Mouse (Mus musculus) gastrocnemius, postnatal 25 days (tissue): ENCODE results near the gene Elp5. TPM values are rescaled to one million over a fixed set of nuclear protein-coding genes. Genes with fewer than 3 reads are reported as not detected.

Experiments
- DNase-seq: peaks from one replicate; pipeline ENCODE4 v3.0.0; 2022
- total RNA-seq, 2 experiments: library from RNA; stranded (reverse); gene quantifications; 1 replicate in 1 of 2; 2 replicates in 1 of 2; pipeline ENCODE4 v1.2.3; 2021

Gene Elp5
- total RNA-seq, 2 experiments from 2014 or later, result 37.0 to 44.2 TPM

- DNase-seq, result no peak
These were observed 9.4 kb upstream of the Elp5 start for GRCm38 (mm10) chr11:69991711-69992110.

GRCm38 (mm10) chr11:69990850-69991691 lies 8.8 kb upstream of the Elp5 start, which contains the start of gene Gabarap:
TSS of gene Gabarap (plus strand) at chr11:69991143.
- DNase-seq, result peak; percentile 95

GRCm38 (mm10) chr11:69989949-69990348 lies 7.6 kb upstream of the Elp5 start:
- DNase-seq, result no peak

GRCm38 (mm10) chr11:69984431-69984830 lies 2.1 kb upstream of the Elp5 start:
- no peak for DNase-seq

GRCm38 (mm10) chr11:69983377-69983776 lies 1.1 kb upstream of the Elp5 start:
- DNase-seq, result peak; percentile 71

GRCm38 (mm10) chr11:69982877-69983276 lies 560 bp upstream of the Elp5 start:
- DNase-seq, result peak; percentile 74

- DNase-seq, result no peak
These were observed 1.1 kb downstream of the Elp5 start, which contains the start of gene Ctdnep1 for GRCm38 (mm10) chr11:69981141-69981762. TSS of gene Ctdnep1 (plus strand) at chr11:69981156.

GRCm38 (mm10) chr11:69980196-69981140 lies 1.8 kb downstream of the Elp5 start:
- peak; percentile 97 for DNase-seq

- no peak for DNase-seq
These were observed 2.5 kb downstream of the Elp5 start for GRCm38 (mm10) chr11:69979827-69980195.

GRCm38 (mm10) chr11:69976271-69976670 lies 6.0 kb downstream of the Elp5 start:
- no peak for DNase-seq

- no peak for DNase-seq
These were observed 7.4 kb downstream of the Elp5 start for GRCm38 (mm10) chr11:69974907-69975306.

GRCm38 (mm10) chr11:69970775-69971174 lies 11.5 kb downstream of the Elp5 start:
- DNase-seq, result no peak

GRCm38 (mm10) chr11:69970222-69970621 lies 12.1 kb downstream of the Elp5 start:
- no peak for DNase-seq

GRCm38 (mm10) chr11:69968793-69969192 lies 13.5 kb downstream of the Elp5 start:
- DNase-seq, result no peak

- no peak for DNase-seq
These were observed 15.3 kb downstream of the Elp5 start for GRCm38 (mm10) chr11:69966860-69967517.

GRCm38 (mm10) chr11:69966006-69966859 lies 16.1 kb downstream of the Elp5 start:
- no peak for DNase-seq

- no peak for DNase-seq
These were observed 16.9 kb downstream of the Elp5 start for GRCm38 (mm10) chr11:69965271-69966005.

- DNase-seq, result no peak
These were observed 17.6 kb downstream of the Elp5 start, which contains the start of gene Cldn7 for GRCm38 (mm10) chr11:69964650-69965270. TSS of gene Cldn7 (plus strand) at chr11:69964779.

GRCm38 (mm10) chr11:69961841-69962240 lies 20.5 kb downstream of the Elp5 start:
- DNase-seq, result no peak
